Mouse (Mus musculus) heart, embryonic 15.5 days (tissue): Measurements from ENCODE around the gene Aff3. TPM values are rescaled to one million over a fixed set of nuclear protein-coding genes. Genes with fewer than 3 reads are reported as not detected.

Source experiments
- ATAC-seq: fragments of 200-750 bp; cut with Nextera tagmentation; replicated peaks from 2 replicates; pipeline ENCODE4 v1.8.0; 2017; ENCODE audit warnings: low read depth, moderate TSS enrichment; ENCODE audit not compliant: insufficient number of reproducible peaks, insufficient read depth, low FRiP score
- H3K27ac ChIP-seq: fragments of 300-500 bp; sonication (generic); 2 replicates; pipeline ENCODE4 v1.5.1; 2015; ENCODE audit warnings: mild to moderate bottlenecking, inconsistent platforms
- H3K27me3 ChIP-seq: fragments of 300-500 bp; sonication (generic); 2 replicates; pipeline ENCODE4 v1.6.1; 2015; ENCODE audit warnings: inconsistent platforms
- H3K36me3 ChIP-seq: fragments of 300-500 bp; sonication (generic); 2 replicates; pipeline ENCODE4 v1.6.1; 2015; ENCODE audit warnings: mild to moderate bottlenecking, inconsistent platforms
- H3K4me1 ChIP-seq: fragments of 300-500 bp; sonication (generic); replicated peaks from 2 replicates; pipeline ENCODE4 v1.6.1; 2015; ENCODE audit warnings: inconsistent platforms
- H3K4me2 ChIP-seq: fragments of 300-500 bp; sonication (generic); 2 replicates; pipeline ENCODE4 v1.6.1; 2015; ENCODE audit warnings: inconsistent platforms, mild to moderate bottlenecking, moderate library complexity
- H3K4me3 ChIP-seq: fragments of 300-500 bp; sonication (generic); 2 replicates; pipeline ENCODE4 v1.5.1; 2015; ENCODE audit warnings: mild to moderate bottlenecking, inconsistent platforms
- H3K9ac ChIP-seq: fragments of 300-500 bp; sonication (generic); 2 replicates; pipeline ENCODE4 v1.6.1; 2015; ENCODE audit warnings: mild to moderate bottlenecking, inconsistent platforms
- H3K9me3 ChIP-seq: fragments of 300-500 bp; sonication (generic); replicated peaks from 2 replicates; pipeline ENCODE4 v1.6.1; 2016; ENCODE audit warnings: inconsistent platforms
- WGBS: fragments of 180-500 bp; shearing (Covaris S2); methylation state at CpG from one replicate; pipeline ENCODE4 v1.1.7; 2015; ENCODE audit warnings: mixed read lengths; 5-methylcytosine and 5-hydroxymethylcytosine counted together
- polyA plus RNA-seq: library from polyadenylated mRNA; unstranded; fragments of >200 nt; fragmentation: Nextera tagmentation; extraction: Ambion mirVana; gene quantifications from 2 replicates; pipeline ENCODE4 v1.2.1, GENCODE M21; 2015

The Aff3 gene
- polyA plus RNA-seq, 1 experiment from 2014 or later = 2.2 TPM

DNA sequence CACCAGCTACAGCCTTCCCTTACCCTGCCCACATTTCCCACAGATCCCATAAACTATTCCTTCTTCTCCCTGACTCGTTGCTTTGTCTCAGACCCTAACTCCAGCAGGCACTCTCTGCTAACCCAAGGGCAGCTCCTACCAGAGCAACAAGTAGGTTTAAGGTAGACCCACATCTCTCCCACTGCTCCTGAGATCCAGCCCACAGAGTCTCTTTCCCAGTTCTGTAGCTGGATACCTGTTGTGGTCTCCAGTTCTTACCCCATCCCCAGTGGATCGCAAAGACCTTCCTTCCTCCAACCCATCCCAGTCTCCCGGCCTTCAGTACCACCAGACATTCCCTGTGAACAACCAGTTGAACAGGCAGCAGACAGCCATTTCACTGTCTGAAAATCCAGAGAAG is 7.0 kb upstream of the Aff3 start:
- no peak overlapping the region for H3K4me2 ChIP-seq
- H3K4me3 ChIP-seq = no peak overlapping the region
- H3K9ac ChIP-seq = no peak overlapping the region
- ATAC-seq = no peak
- H3K27ac ChIP-seq = no peak overlapping the region
- no peaks in the 10 kb centered on the region for H3K9me3 ChIP-seq
- no peaks in the 10 kb centered on the region for H3K36me3 ChIP-seq
- H3K4me1 ChIP-seq = no peaks in the 10 kb centered on the region
- 66% methylated on average over 3 of the region's 3 CpGs for WGBS
- H3K27me3 ChIP-seq = no peaks in the 10 kb centered on the region

DNA sequence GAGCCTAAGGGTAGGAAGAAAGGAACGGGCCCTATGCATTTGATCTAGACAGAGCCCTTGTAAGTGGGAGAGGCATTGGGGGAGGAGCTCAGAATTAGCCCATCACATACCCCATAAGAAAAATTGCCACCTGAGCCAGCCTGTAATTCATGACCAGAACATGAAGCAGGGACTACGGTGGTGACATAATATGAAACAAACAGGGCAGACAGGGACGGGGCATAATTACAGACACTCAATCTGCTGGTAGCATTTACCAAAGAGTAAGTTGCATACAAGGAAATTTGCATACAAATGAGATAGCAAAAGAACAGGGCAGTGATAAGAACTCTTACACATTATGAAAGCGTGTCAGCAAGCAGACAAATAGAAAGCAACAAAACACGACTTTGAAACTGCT is 6.3 kb upstream of the Aff3 start:
- Histone ChIP-seq H3K36me3 (no peaks in the 10 kb centered on the region), H3K27me3 (no peaks in the 10 kb centered on the region), H3K27ac (no peak overlapping the region), H3K4me3 (no peak overlapping the region), H3K9me3 (no peaks in the 10 kb centered on the region), H3K4me2 (no peak overlapping the region), H3K9ac (no peak overlapping the region), H3K4me1 (no peaks in the 10 kb centered on the region; the same call in 1 of the 2 replicates)
- WGBS = 69% methylated on average over 5 of the region's 5 CpGs
- no peak for ATAC-seq

GRCm38 (mm10) chr1:38668327-38668726 is 3.6 kb upstream of the Aff3 start:
- H3K9ac ChIP-seq = no peak overlapping the region
- H3K4me1 ChIP-seq = no peaks in the 10 kb centered on the region; the same call in 1 of the 2 replicates
- no peaks in the 10 kb centered on the region for H3K9me3 ChIP-seq
- WGBS = 80% methylated on average over 10 of the region's 10 CpGs
- no peaks in the 10 kb centered on the region for H3K36me3 ChIP-seq
- ATAC-seq = no peak
- H3K27me3 ChIP-seq = no peaks in the 10 kb centered on the region
- no peak overlapping the region for H3K4me2 ChIP-seq
- no peak overlapping the region for H3K4me3 ChIP-seq
- H3K27ac ChIP-seq = no peak overlapping the region

GRCm38 (mm10) chr1:38667892-38668291 is 3.1 kb upstream of the Aff3 start:
- no peaks in the 10 kb centered on the region for H3K27me3 ChIP-seq
- WGBS = 76% methylated on average over 9 of the region's 9 CpGs
- no peak for ATAC-seq
- no peak overlapping the region for H3K9ac ChIP-seq
- H3K27ac ChIP-seq = no peak overlapping the region
- no peak overlapping the region for H3K4me3 ChIP-seq
- H3K9me3 ChIP-seq = no peaks in the 10 kb centered on the region
- no peaks in the 10 kb centered on the region for H3K36me3 ChIP-seq
- H3K4me2 ChIP-seq = no peak overlapping the region
- no peaks in the 10 kb centered on the region; the same call in 1 of the 2 replicates for H3K4me1 ChIP-seq

DNA sequence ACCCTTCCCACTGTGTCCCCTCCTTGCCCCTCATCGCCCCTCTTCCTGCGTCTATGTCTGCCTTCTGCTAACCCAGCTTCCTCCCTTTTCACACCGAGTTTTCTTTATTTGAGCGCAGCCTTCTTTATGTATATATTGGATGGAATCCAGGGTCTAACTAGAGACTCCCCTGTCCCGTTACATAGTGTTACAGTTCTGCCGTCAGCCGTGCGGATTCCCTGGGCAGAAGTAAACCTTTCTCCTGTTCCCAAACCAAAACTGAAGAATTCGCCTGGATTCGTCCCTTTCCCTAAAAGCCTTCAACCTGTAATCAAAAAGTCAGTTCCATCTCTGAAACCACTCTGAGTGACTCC is 2.0 kb upstream of the Aff3 start:
- 57% methylated on average over 10 of the region's 10 CpGs for WGBS

GRCm38 (mm10) chr1:38666111-38666765 is 1.5 kb upstream of the Aff3 start:
- Histone ChIP-seq H3K9ac (no peak overlapping the region), H3K4me1 (no peaks in the 10 kb centered on the region; the same call in 1 of the 2 replicates), H3K9me3 (no peaks in the 10 kb centered on the region), H3K27me3 (no peaks in the 10 kb centered on the region), H3K4me2 (0 out of 2 replicates have a peak overlapping the region, but pooled peaks have one; percentile 9), H3K27ac (no peak overlapping the region), H3K4me3 (no peak overlapping the region), H3K36me3 (no peaks in the 10 kb centered on the region)
- 50% methylated on average over 5 of the region's 5 CpGs for WGBS
- peak; percentile 51 for ATAC-seq

More for the DNA sequence above, 2.0 kb upstream of the Aff3 start:
- H3K27me3 ChIP-seq = no peaks in the 10 kb centered on the region
- no peak overlapping the region for H3K27ac ChIP-seq
- ATAC-seq = no peak; the same call in 1 of the 2 replicates
- H3K4me1 ChIP-seq = no peaks in the 10 kb centered on the region; the same call in 1 of the 2 replicates
- no peaks in the 10 kb centered on the region for H3K36me3 ChIP-seq
- no peak overlapping the region for H3K9ac ChIP-seq
- H3K9me3 ChIP-seq = no peaks in the 10 kb centered on the region
- no peak overlapping the region for H3K4me3 ChIP-seq
- 0 out of 2 replicates have a peak overlapping the region, but pooled peaks have one; percentile 9 for H3K4me2 ChIP-seq

DNA sequence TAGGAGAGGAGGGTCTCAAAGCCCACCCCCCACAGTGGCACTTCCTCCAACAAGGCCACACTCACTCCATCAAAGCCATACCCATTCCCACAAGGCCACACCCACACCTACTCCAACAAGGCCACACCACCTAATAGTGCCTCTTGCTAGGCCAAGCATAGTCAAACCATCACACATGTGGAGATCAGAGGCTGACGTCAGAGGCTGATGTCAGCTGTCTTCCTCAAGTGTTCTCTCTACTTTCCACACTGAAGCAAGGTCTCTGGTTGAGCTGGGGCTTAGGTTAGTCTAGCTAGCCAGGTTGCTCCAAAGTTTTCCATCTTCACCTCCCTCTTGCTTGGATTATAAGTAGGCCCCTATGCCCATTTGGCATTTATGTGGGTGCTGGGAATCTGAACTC is 856 bp upstream of the Aff3 start:
- Histone ChIP-seq H3K36me3 (no peaks in the 10 kb centered on the region), H3K9me3 (no peaks in the 10 kb centered on the region), H3K27me3 (no peaks in the 10 kb centered on the region), H3K4me1 (no peaks in the 10 kb centered on the region; the same call in 1 of the 2 replicates), H3K4me2 (no peak overlapping the region), H3K4me3 (no peak overlapping the region), H3K27ac (no peak overlapping the region), H3K9ac (no peak overlapping the region)
- no peak for ATAC-seq
- 77% methylated on average over 1 of the region's 1 CpGs for WGBS

- Histone ChIP-seq H3K9ac (no peak overlapping the region), H3K27me3 (no peaks in the 10 kb centered on the region), H3K36me3 (no peaks in the 10 kb centered on the region), H3K27ac (no peak overlapping the region), H3K4me1 (no peaks in the 10 kb centered on the region; the same call in 1 of the 2 replicates), H3K4me3 (no peak overlapping the region), H3K9me3 (no peaks in the 10 kb centered on the region), H3K4me2 (no peak overlapping the region)
- no peak for ATAC-seq
- 79% methylated on average over 4 of the region's 4 CpGs for WGBS
Observed at GRCm38 (mm10) chr1:38664261-38664660, 494 bp downstream of the Aff3 start.

GRCm38 (mm10) chr1:38662616-38663193 is 2.0 kb downstream of the Aff3 start:
- Histone ChIP-seq H3K9ac (no peak overlapping the region), H3K4me1 (no peaks in the 10 kb centered on the region; the same call in 1 of the 2 replicates), H3K27me3 (no peaks in the 10 kb centered on the region), H3K4me2 (no peak overlapping the region), H3K4me3 (no peak overlapping the region), H3K36me3 (no peaks in the 10 kb centered on the region), H3K27ac (no peak overlapping the region), H3K9me3 (no peaks in the 10 kb centered on the region)
- WGBS = 37% methylated on average over 3 of the region's 3 CpGs
- ATAC-seq = no peak

- H3K36me3 ChIP-seq = no peaks in the 10 kb centered on the region
- no peak for ATAC-seq
- 74% methylated on average over 4 of the region's 4 CpGs for WGBS
Observed at GRCm38 (mm10) chr1:38658933-38659553, 5.7 kb downstream of the Aff3 start.

DNA sequence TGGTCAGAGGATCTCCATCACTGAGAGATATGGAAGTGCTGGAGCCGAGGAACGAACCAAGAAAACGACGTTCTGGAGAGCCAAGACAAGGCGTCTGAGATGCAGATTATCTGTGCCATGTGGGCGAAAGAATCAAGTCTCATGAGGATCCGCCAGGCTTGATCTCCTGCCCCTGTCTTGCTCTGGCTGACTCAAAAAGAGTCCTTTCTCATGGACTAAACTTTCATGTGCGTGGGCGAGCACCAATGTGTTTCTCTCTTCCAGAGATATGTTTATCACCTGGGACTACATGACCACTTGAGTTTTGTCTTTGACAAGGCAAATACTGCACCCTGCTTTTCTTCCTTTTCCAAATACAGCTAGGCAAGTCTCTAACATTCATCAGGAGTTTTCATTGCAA is 6.4 kb downstream of the Aff3 start:
- Histone ChIP-seq H3K4me1 (no peaks in the 10 kb centered on the region), H3K4me3 (no peak overlapping the region), H3K36me3 (no peaks in the 10 kb centered on the region), H3K27ac (no peak overlapping the region), H3K9me3 (no peaks in the 10 kb centered on the region), H3K4me2 (no peak overlapping the region), H3K27me3 (no peaks in the 10 kb centered on the region), H3K9ac (no peak overlapping the region)
- WGBS = 76% methylated on average over 9 of the region's 9 CpGs
- ATAC-seq = no peak

More at GRCm38 (mm10) chr1:38658933-38659553, 5.7 kb downstream of the Aff3 start:
- H3K27ac ChIP-seq = no peak overlapping the region
- no peaks in the 10 kb centered on the region for H3K27me3 ChIP-seq
- H3K4me3 ChIP-seq = no peak overlapping the region
- no peak overlapping the region for H3K4me2 ChIP-seq
- no peak overlapping the region for H3K9ac ChIP-seq
- no peaks in the 10 kb centered on the region for H3K4me1 ChIP-seq
- no peaks in the 10 kb centered on the region for H3K9me3 ChIP-seq
